Mouse (Mus musculus) ovary, adult 10 weeks (tissue): ENCODE results near the gene Olfr1161. TPM values are rescaled to one million over a fixed set of nuclear protein-coding genes. Genes with fewer than 3 reads are reported as not detected.

Experiments
- polyA plus RNA-seq: library from polyadenylated mRNA; stranded (reverse); fragments of 350-450 nt; fragmentation: Illumina TruSeq; extraction: RNeasy Lipid Tissue Mini Kit (QIAGEN cat#74804); gene quantifications from one replicate; pipeline ENCODE4 v1.2.3, GENCODE M21; 2014

The Olfr1161 gene
- polyA plus RNA-seq: not detected

DNA sequence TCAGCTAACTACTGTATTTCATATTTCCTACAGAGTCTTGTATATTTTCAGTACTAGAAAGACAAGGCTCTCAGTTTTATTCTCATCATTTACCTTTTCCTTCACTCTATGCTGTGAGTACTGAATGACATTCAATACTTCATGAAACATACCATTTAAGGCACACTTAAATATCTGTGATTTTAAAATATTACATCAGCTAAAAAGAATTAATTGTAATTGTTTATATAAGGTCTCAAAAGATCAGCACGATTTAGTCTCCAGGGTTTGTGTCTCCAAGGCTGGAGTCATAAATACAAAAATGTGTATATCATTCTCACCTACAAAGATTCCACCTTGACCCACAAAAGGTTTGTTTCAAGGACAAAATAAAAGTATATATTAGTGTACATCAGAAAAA is at the start of gene Olfr1161:
Gene Olfr1161, plus strand, starts transcription at position 301 of the 400 bp plus-strand sequence.

DNA sequence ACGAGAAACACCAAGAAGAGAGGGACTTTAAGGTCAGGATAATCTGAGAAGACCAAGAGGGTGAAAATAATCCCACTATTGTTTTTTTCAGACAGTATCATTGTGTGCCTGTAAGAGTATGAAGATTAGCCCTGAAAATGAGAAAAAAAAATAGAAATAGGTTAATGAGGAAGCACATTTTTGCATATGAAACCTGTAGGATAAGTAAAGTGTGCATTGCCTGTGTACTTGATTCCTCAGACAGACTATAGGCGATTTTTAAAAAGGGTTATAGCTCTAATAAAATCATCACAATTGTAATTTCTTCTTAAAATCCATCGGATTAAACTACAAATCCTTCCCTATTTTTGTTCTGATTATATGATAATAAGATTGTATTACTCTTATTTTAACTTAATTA is 48.0 kb upstream of the Olfr1161 start, which contains the start of gene Olfr74:
Gene Olfr74, minus strand, starts transcription at position 101 of the 400 bp plus-strand sequence.

DNA sequence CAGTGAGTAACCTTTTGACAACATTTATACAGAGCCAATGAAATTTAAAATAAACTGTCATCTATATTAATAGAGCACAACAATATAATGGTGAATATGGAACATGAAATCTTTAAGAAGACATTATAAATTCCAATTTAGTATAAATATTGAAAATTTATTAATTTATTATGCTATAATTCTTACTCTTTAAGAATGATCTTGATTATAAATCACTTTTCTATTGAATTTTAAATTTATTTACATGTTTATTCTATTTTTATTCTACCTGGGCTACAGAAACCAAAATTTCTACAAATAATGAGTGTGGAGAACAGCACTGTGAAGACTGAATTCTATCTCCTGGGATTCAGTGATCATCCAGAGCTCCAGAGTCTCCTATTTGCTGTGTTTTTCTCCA is 32.8 kb upstream of the Olfr1161 start, which contains the start of gene Olfr1158:
Gene Olfr1158, plus strand, starts transcription at position 301 of the 400 bp plus-strand sequence.

DNA sequence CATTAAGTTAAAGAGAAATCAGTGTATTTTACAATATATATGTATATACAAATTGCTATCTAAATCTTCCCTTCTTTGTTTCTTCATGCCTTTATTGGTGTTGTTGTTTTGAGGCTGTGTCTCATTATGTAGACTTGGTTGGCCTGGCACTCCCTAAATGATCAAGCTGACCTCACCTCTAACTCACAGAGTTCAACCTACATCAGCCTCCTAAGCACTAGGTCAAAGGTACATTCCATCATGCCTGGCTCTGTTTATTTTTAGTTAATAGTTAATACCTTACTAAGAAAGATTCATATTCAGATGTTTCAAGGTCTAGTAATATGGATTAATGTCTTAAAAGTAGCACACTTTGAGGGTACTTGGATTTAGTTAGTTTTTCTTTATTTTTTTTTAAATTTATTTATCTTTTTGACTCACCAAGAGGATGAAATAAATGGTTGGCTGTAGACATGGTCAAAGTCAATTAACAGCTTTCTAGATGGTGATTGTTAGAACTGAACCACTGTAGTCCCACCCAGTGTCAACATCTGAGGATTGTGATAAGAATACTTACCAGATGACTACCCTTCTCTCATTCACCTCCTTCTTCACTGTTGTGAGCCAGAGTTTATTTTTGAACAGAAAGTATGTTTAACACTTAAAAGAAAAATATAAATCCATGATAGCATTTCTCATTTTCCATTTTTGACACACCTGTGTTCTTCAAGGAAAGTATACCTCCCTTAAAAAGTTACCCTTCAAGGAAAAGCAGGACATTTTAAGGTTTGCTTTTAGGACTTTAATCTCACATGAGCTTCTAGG is 14.9 kb upstream of the Olfr1161 start, which contains the start of gene Olfr1160:
Gene Olfr1160, minus strand, starts transcription at position 754 of the 804 bp plus-strand sequence.

DNA sequence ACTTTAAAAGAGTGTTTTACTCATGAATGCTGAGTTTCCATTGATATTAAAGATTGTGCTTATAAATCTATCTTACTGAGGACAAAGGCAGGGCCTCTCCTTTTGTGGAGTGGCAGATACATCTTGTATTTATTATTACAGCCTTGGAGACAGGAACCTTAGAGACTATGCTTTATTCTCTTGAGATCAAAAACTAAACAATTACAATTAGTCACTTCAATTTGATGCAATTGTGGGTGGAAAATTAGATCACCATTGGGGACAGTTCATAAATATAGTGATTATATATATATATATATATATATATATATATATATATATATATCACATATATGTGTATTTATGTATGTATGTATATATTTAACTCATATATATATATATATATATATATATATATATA is 15.0 kb downstream of the Olfr1161 start, which contains the start of gene Olfr73:
Gene Olfr73, minus strand, starts transcription at position 101 of the 400 bp plus-strand sequence.

DNA sequence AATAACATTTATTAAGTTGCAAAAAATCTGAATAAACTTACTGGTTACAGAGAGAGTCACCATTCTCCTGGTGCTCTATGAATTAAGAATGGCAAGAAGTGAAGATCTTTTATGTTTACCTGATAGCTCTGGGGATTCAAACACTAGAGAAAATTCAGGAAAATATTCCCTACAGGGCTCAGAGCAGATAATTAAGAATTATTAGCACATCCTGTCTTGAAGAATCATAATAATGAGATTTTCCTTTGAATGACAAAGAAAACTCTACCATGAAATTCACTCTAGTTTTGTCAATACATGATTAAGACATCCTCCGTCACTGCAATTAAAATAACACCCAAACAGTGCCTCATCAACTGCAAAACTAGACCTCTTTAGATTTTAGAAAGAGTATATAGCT is 28.5 kb downstream of the Olfr1161 start, which contains the start of gene Olfr1162:
Gene Olfr1162, minus strand, starts transcription at position 101 of the 400 bp plus-strand sequence.

DNA sequence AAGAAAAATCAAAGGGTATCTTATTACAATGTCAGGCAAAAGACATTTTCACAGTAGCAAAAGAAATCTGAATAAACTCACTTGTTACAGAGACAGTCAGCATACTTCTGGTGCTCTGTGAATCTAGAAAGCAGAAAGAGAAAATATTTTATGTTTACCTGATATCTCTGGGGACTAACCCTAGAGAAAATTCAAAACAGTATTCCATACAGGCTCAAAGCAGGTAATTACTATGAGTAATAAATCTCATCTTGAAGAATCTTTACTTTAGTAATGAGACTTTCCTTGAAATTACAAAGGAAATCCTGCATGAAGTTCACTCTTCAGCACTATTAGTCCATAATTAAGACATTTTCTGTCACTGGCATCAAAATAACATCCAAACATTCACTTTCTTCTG is 49.2 kb downstream of the Olfr1161 start, which contains the start of gene Olfr1163:
Gene Olfr1163, minus strand, starts transcription at position 101 of the 400 bp plus-strand sequence.

Other genes starting within 250 kb of the Olfr1161 start
- not detected for gene Olfr152, start 243.3 kb upstream of the Olfr1161 start, polyA plus RNA-seq
- not detected for gene Olfr1143, start 222.2 kb upstream of the Olfr1161 start, polyA plus RNA-seq
- gene Olfr1145, start 213.0 kb upstream of the Olfr1161 start, polyA plus RNA-seq: not detected
- gene Olfr1148, start 192.2 kb upstream of the Olfr1161 start, polyA plus RNA-seq: not detected
- not detected for gene Olfr1150-ps1, start 178.8 kb upstream of the Olfr1161 start, polyA plus RNA-seq
- not detected for gene Olfr1151, start 166.9 kb upstream of the Olfr1161 start, polyA plus RNA-seq
- gene Olfr1152, start 156.3 kb upstream of the Olfr1161 start, polyA plus RNA-seq: not detected
- gene Olfr1153, start 127.8 kb upstream of the Olfr1161 start, polyA plus RNA-seq: not detected
- not detected for gene Olfr1154, start 117.6 kb upstream of the Olfr1161 start, polyA plus RNA-seq
- gene Olfr1155, start 77.6 kb upstream of the Olfr1161 start, polyA plus RNA-seq: not detected
- gene Olfr1156, start 69.7 kb upstream of the Olfr1161 start, polyA plus RNA-seq: not detected
- gene Olfr1157, start 54.5 kb upstream of the Olfr1161 start, polyA plus RNA-seq: not detected
- not detected for gene Olfr74, start 48.1 kb upstream of the Olfr1161 start, polyA plus RNA-seq
- not detected for gene Olfr1158, start 32.7 kb upstream of the Olfr1161 start, polyA plus RNA-seq
- gene Olfr1160, start 14.5 kb upstream of the Olfr1161 start, polyA plus RNA-seq: not detected
- gene Olfr73, start 14.9 kb downstream of the Olfr1161 start, polyA plus RNA-seq: not detected
- gene Olfr1162, start 28.4 kb downstream of the Olfr1161 start, polyA plus RNA-seq: not detected
- gene Olfr1163, start 49.1 kb downstream of the Olfr1161 start, polyA plus RNA-seq: not detected
- not detected for gene Olfr1164, start 71.2 kb downstream of the Olfr1161 start, polyA plus RNA-seq
- not detected for gene Olfr1166, start 105.5 kb downstream of the Olfr1161 start, polyA plus RNA-seq
- gene Olfr1167, start 132.4 kb downstream of the Olfr1161 start, polyA plus RNA-seq: not detected
- not detected for gene Olfr1168, start 159.1 kb downstream of the Olfr1161 start, polyA plus RNA-seq
- gene Olfr1170, start 205.6 kb downstream of the Olfr1161 start, polyA plus RNA-seq: not detected